Mouse (Mus musculus): Measurements from ENCODE around the gene Dolk.

- TF ChIP-seq CTCF (IDR thresholded peaks at IDR 0.05; ENCODE audit: low read depth, low read length) (no peak), POLR2A (IDR thresholded peaks at IDR 0.05; ENCODE audit: borderline replicate concordance, low read depth, low read length) (no peak)
Observed at GRCm38 (mm10) chr2:30244595-30245178, 41.4 kb downstream of the Dolk start.

Data from bone marrow macrophage, adult 2 months (primary cell).